Comparison of ENCODE assay signal across 12 mouse cellular contexts in the genomic region with DNA sequence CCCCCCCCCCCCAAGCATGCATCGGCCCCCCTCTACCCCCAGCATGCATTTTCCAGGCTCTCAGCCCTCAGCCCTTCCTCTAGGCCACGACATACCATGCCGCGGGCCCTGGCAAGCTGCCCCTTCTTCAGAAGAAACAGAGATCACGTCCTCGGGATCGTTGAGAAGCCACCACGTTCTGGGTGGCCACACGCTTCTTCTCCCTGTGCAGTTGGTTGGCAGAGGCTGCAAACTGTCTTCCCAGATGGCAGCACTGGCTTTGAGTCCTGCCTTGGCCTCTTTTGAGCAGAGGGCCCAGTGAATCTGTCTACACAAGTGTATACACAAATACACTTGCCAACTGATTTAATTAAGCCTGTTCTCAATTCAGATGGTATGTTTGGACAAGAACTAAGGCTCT.
DNase-seq lines count a peak whose midpoint lies in the region; ATAC-seq lines count a peak whose summit lies in the region.
"Had no signal": no experiment of that assay in that cellular context is flagged by ENCODE, and none has a peak within 500 bp of the region (broad histone marks: within the 10 kb centered on the region; RNA-seq: fewer than 3 reads in every experiment).

No protein-coding gene starts in this region.

- ATAC-seq in intestine, embryonic 14.5 days (replicated peaks; ENCODE audit: low FRiP score, low TSS enrichment, low read depth), result no peak
- ATAC-seq in intestine, embryonic 16.5 days, result no peak
- ATAC-seq: Patski had no signal

- DNase-seq in intestine, embryonic 14.5 days (ENCODE audit: low spot score), result peak; percentile 10
- peak; percentile 36 for DNase-seq in testis, postnatal 10 days (ENCODE audit: low spot score)
- no peak for DNase-seq in testis, postnatal 14 days (ENCODE audit: low spot score)
- DNase-seq in cerebellum, postnatal 25 days, result peak; percentile 70 to 79
- DNase-seq in telencephalon, adult 2 months (ENCODE audit: low read depth, low spot score), result peak; percentile 34
- no peak for DNase-seq in urinary bladder, postnatal 10 days (ENCODE audit: low spot score)
- DNase-seq in thymus, postnatal 25 days, result no peak
- DNase-seq: adrenal gland, adult 2 months; kidney, postnatal 10 days; lung, adult 2 months had no signal

- H3K4me3 ChIP-seq in intestine, embryonic 14.5 days (ENCODE audit: low read depth, low read length), result no peak overlapping the region
- H3K4me3 ChIP-seq in intestine, embryonic 16.5 days (ENCODE audit: low read length), result no peak overlapping the region

- no peak overlapping the region for H3K4me2 ChIP-seq in intestine, embryonic 14.5 days (ENCODE audit: low read length)
- no peak overlapping the region for H3K4me2 ChIP-seq in intestine, embryonic 16.5 days (ENCODE audit: low read depth, low read length)

- no peak overlapping the region for H3K9ac ChIP-seq in intestine, embryonic 14.5 days (ENCODE audit: low read length)
- H3K9ac ChIP-seq in intestine, embryonic 16.5 days (ENCODE audit: low read depth, low read length), result no peak overlapping the region

- H3K4me1 ChIP-seq in intestine, embryonic 14.5 days (replicated peaks; ENCODE audit: control insufficient read depth, insufficient read depth, low read length), result no peaks in the 10 kb centered on the region
- H3K4me1 ChIP-seq in intestine, embryonic 16.5 days (ENCODE audit: control insufficient read depth, insufficient read depth, low read length), result peaks cover 5% of the 10 kb centered on the region

- 86% methylated on average over 9 of the region's 9 CpGs for WGBS in intestine, embryonic 14.5 days
- 78% methylated on average over 9 of the region's 9 CpGs for WGBS in intestine, embryonic 16.5 days

- no peaks in the 10 kb centered on the region for H3K36me3 ChIP-seq in intestine, embryonic 14.5 days (ENCODE audit: control insufficient read depth, insufficient read depth, low read length)
- H3K36me3 ChIP-seq in intestine, embryonic 16.5 days (ENCODE audit: control insufficient read depth, insufficient read depth, low read length), result no peaks in the 10 kb centered on the region

- H3K27me3 ChIP-seq in intestine, embryonic 14.5 days (replicated peaks; ENCODE audit: control insufficient read depth, insufficient read depth, low read length), result no peaks in the 10 kb centered on the region
- H3K27me3 ChIP-seq in intestine, embryonic 16.5 days (replicated peaks; ENCODE audit: control insufficient read depth, insufficient read depth, low read length), result no peaks in the 10 kb centered on the region
- H3K27me3 ChIP-seq: Patski had no signal

- no peak overlapping the region for H3K27ac ChIP-seq in intestine, embryonic 14.5 days (ENCODE audit: low read depth)
- no peak overlapping the region for H3K27ac ChIP-seq in intestine, embryonic 16.5 days (ENCODE audit: low read length)

- no peaks in the 10 kb centered on the region for H3K9me3 ChIP-seq in intestine, embryonic 14.5 days (ENCODE audit: control insufficient read depth, low read length)
- H3K9me3 ChIP-seq in intestine, embryonic 16.5 days (ENCODE audit: control insufficient read depth, low read length), result no peaks in the 10 kb centered on the region

Comparison
In these comparisons a context has a peak if more than half of its experiments do, and no peak if none do; other contexts are left out.
1. DNase-seq: peak in intestine, embryonic 14.5 days (single experiment), testis, postnatal 10 days (single experiment), cerebellum, postnatal 25 days (2 of 2) and telencephalon, adult 2 months (single experiment); none in testis, postnatal 14 days (single experiment), urinary bladder, postnatal 10 days (single experiment) and thymus, postnatal 25 days (single experiment).